Comparison of ENCODE assay signal across 10 mouse cellular contexts in genomic region chr9:95598179-95598721, GRCm38 (mm10). TPM values are rescaled to one million over a fixed set of nuclear protein-coding genes. Genes with fewer than 3 reads are reported as not detected.
DNase-seq lines count a peak whose midpoint lies in the region; ATAC-seq and TF ChIP-seq lines count a peak whose summit lies in the region.
"Had no signal": no experiment of that assay in that cellular context is flagged by ENCODE, and none has a peak within 500 bp of the region (broad histone marks: within the 10 kb centered on the region; RNA-seq: fewer than 3 reads in every experiment).

No protein-coding gene starts in this region.

- H3K27me3 ChIP-seq in lung, embryonic 14.5 days (ENCODE audit: insufficient read depth, low read length): no peaks in the 10 kb centered on the region
- H3K27me3 ChIP-seq in hindbrain, embryonic 16.5 days (replicated peaks; ENCODE audit: control insufficient read depth, insufficient read depth, low read length): no peaks in the 10 kb centered on the region
- H3K27me3 ChIP-seq in neural tube, embryonic 14.5 days (ENCODE audit: control insufficient read depth, insufficient read depth, low read length): no peaks in the 10 kb centered on the region
- no peaks in the 10 kb centered on the region for H3K27me3 ChIP-seq in cerebellum, adult 2 months (ENCODE audit: control insufficient read depth, insufficient read depth, low read length)
- H3K27me3 ChIP-seq: forebrain, embryonic 15.5 days had no signal

- H3K9ac ChIP-seq in lung, embryonic 14.5 days: no peak overlapping the region
- no peak overlapping the region for H3K9ac ChIP-seq in hindbrain, embryonic 16.5 days (ENCODE audit: low read depth, low read length)
- no peak overlapping the region for H3K9ac ChIP-seq in neural tube, embryonic 14.5 days (replicated peaks; ENCODE audit: low read depth, low read length)
- H3K9ac ChIP-seq: forebrain, embryonic 15.5 days had no signal

- H3K9me3 ChIP-seq in lung, embryonic 14.5 days (ENCODE audit: low read depth, low read length): no peaks in the 10 kb centered on the region
- no peaks in the 10 kb centered on the region for H3K9me3 ChIP-seq in hindbrain, embryonic 16.5 days (ENCODE audit: control insufficient read depth, low read length)
- no peaks in the 10 kb centered on the region for H3K9me3 ChIP-seq in neural tube, embryonic 14.5 days (ENCODE audit: control insufficient read depth, low read length)
- H3K9me3 ChIP-seq: forebrain, embryonic 15.5 days had no signal

- no peak overlapping the region for H3K4me3 ChIP-seq in lung, embryonic 14.5 days (ENCODE audit: low read depth, low read length)
- no peak overlapping the region for H3K4me3 ChIP-seq in hindbrain, embryonic 16.5 days (ENCODE audit: low read length)
- H3K4me3 ChIP-seq in neural tube, embryonic 14.5 days (ENCODE audit: low read depth, low read length): no peak overlapping the region
- H3K4me3 ChIP-seq in cerebellum, adult 2 months (replicated peaks; ENCODE audit: insufficient read depth, low read depth, low read length): no peak overlapping the region
- H3K4me3 ChIP-seq: forebrain, embryonic 15.5 days had no signal

- no peak overlapping the region for H3K27ac ChIP-seq in lung, embryonic 14.5 days (ENCODE audit: low read depth)
- no peak overlapping the region for H3K27ac ChIP-seq in hindbrain, embryonic 16.5 days (ENCODE audit: low read depth, low read length)
- H3K27ac ChIP-seq in neural tube, embryonic 14.5 days (ENCODE audit: low read depth, low read length): no peak overlapping the region
- H3K27ac ChIP-seq in cerebellum, adult 2 months (ENCODE audit: insufficient read depth, low read length): no peak overlapping the region
- H3K27ac ChIP-seq: forebrain, embryonic 15.5 days had no signal

- intact Hi-C loops in gastrocnemius, postnatal 36 days (cut with DNase I): no loop called here

- 35% methylated on average over 19 of the region's 19 CpGs for WGBS in lung, embryonic 14.5 days
- 58% methylated on average over 19 of the region's 19 CpGs for WGBS in hindbrain, embryonic 16.5 days
- WGBS in neural tube, embryonic 14.5 days: 58% methylated on average over 19 of the region's 19 CpGs
- 55% methylated on average over 19 of the region's 19 CpGs for WGBS in cerebellum, adult 2 months

- DNase-seq in embryo, embryonic 10 days (ENCODE audit: low spot score): peak; percentile 20
- DNase-seq in embryo, embryonic 9.5 days (ENCODE audit: extremely low spot score): no peak
- peak; percentile 23 for DNase-seq in lung, embryonic 14.5 days
- no peak for DNase-seq in lung, postnatal 36 days
- no peak for DNase-seq in cerebellum, adult 2 months
- DNase-seq in gastrocnemius, postnatal 36 days: no peak
- DNase-seq: cerebellum, adult 11 months had no signal

- peak overlapping the region; percentile 48 for H3K4me2 ChIP-seq in lung, embryonic 14.5 days
- H3K4me2 ChIP-seq in hindbrain, embryonic 16.5 days (ENCODE audit: low read length): peak overlapping the region; percentile 32
- peak overlapping the region; percentile 14; the same call in 1 of the 2 replicates for H3K4me2 ChIP-seq in neural tube, embryonic 14.5 days (ENCODE audit: low read depth, low read length)
- H3K4me2 ChIP-seq: forebrain, embryonic 15.5 days had no signal

- H3K36me3 ChIP-seq in lung, embryonic 14.5 days (ENCODE audit: insufficient read depth): no peaks in the 10 kb centered on the region
- H3K36me3 ChIP-seq in hindbrain, embryonic 16.5 days (ENCODE audit: control insufficient read depth, insufficient read depth, low read length): no peaks in the 10 kb centered on the region
- H3K36me3 ChIP-seq in neural tube, embryonic 14.5 days (ENCODE audit: control insufficient read depth, insufficient read depth, low read length): no peaks in the 10 kb centered on the region
- H3K36me3 ChIP-seq: forebrain, embryonic 15.5 days had no signal

- TF ChIP-seq CTCF in lung, embryonic 14.5 days (IDR thresholded peaks at IDR 0.05; ENCODE audit: low read depth): no peak
- TF ChIP-seq CTCF in cerebellum, adult 2 months (IDR thresholded peaks at IDR 0.05; ENCODE audit: borderline replicate concordance, insufficient read depth, low read depth, low read length): no peak

- no peaks in the 10 kb centered on the region for H3K4me1 ChIP-seq in lung, embryonic 14.5 days (ENCODE audit: insufficient read depth)
- H3K4me1 ChIP-seq in hindbrain, embryonic 16.5 days (ENCODE audit: control insufficient read depth, insufficient read depth, low read depth, low read length): no peaks in the 10 kb centered on the region; the same call in 1 of the 2 replicates
- H3K4me1 ChIP-seq in neural tube, embryonic 14.5 days (ENCODE audit: control insufficient read depth, insufficient read depth, low read length): no peaks in the 10 kb centered on the region
- H3K4me1 ChIP-seq in cerebellum, adult 2 months (ENCODE audit: control insufficient read depth, insufficient read depth, low read length): no peaks in the 10 kb centered on the region
- H3K4me1 ChIP-seq: forebrain, embryonic 15.5 days had no signal

- peak; percentile 17; the same call in 1 of the 2 replicates for ATAC-seq in lung, embryonic 14.5 days (ENCODE audit: insufficient read depth)
- ATAC-seq in hindbrain, embryonic 16.5 days: peak; percentile 40; the same call in 1 of the 2 replicates
- ATAC-seq in neural tube, embryonic 14.5 days (ENCODE audit: low read depth): peak; percentile 21; the same call in 1 of the 2 replicates
- ATAC-seq: forebrain, embryonic 15.5 days had no signal

- TF ChIP-seq POLR2A in cerebellum, adult 2 months (IDR thresholded peaks at IDR 0.05; ENCODE audit: borderline replicate concordance, insufficient read depth, low read length): no peak

RNA-seq across cellular contexts. Expression of gene Paqr9, which starts 38.8 kb away (rescaled TPM):
- polyA plus RNA-seq in lung, embryonic 14.5 days (2014; fragmentation: Nextera tagmentation; extraction: Ambion mirVana): 0.07 TPM in 1 of 2 replicates, not detected in the other
- 5.0 and 6.1 TPM in 2 replicates for polyA plus RNA-seq in hindbrain, embryonic 16.5 days (2015; fragmentation: Nextera tagmentation; extraction: Ambion mirVana)
- polyA plus RNA-seq in neural tube, embryonic 14.5 days (2014; fragmentation: Nextera tagmentation; extraction: Ambion mirVana): 8.1 and 9.3 TPM in 2 replicates
- polyA plus RNA-seq in cerebellum, adult 2 months (2012; rRNA removed): 18.5 and 19.8 TPM in 2 replicates
- total RNA-seq in gastrocnemius, postnatal 36 days (2021): 1 to 10 TPM; 3.6 to 4.1 TPM

RNA-seq across cellular contexts. Expression of gene Pcolce2, which starts 39.2 kb away (rescaled TPM):
- 7.1 TPM in 2 replicates for polyA plus RNA-seq in lung, embryonic 14.5 days (2014; fragmentation: Nextera tagmentation; extraction: Ambion mirVana)
- polyA plus RNA-seq in hindbrain, embryonic 16.5 days (2015; fragmentation: Nextera tagmentation; extraction: Ambion mirVana): 1.8 and 2.2 TPM in 2 replicates
- 1.7 and 2.8 TPM in 2 replicates for polyA plus RNA-seq in neural tube, embryonic 14.5 days (2014; fragmentation: Nextera tagmentation; extraction: Ambion mirVana)
- polyA plus RNA-seq in cerebellum, adult 2 months (2012; rRNA removed): 3.4 and 4.5 TPM in 2 replicates
- 1 to 10 TPM; 3.8 to 8.5 TPM for total RNA-seq in gastrocnemius, postnatal 36 days (2021)

Comparison
In these comparisons a context has a peak if more than half of its experiments do, and no peak if none do; other contexts are left out.
1. DNase-seq: peak in embryo, embryonic 10 days (single experiment) and lung, embryonic 14.5 days (single experiment); none in embryo, embryonic 9.5 days (single experiment), lung, postnatal 36 days (single experiment), cerebellum, adult 2 months (0 of 2) and gastrocnemius, postnatal 36 days (0 of 2).
2. Peak in every context shown above with its lines, with median percentiles within 50 percentile points of each other: ATAC-seq and H3K4me2 ChIP-seq.